8 mouse cellular contexts compared by ENCODE assay signal in the genomic region with DNA sequence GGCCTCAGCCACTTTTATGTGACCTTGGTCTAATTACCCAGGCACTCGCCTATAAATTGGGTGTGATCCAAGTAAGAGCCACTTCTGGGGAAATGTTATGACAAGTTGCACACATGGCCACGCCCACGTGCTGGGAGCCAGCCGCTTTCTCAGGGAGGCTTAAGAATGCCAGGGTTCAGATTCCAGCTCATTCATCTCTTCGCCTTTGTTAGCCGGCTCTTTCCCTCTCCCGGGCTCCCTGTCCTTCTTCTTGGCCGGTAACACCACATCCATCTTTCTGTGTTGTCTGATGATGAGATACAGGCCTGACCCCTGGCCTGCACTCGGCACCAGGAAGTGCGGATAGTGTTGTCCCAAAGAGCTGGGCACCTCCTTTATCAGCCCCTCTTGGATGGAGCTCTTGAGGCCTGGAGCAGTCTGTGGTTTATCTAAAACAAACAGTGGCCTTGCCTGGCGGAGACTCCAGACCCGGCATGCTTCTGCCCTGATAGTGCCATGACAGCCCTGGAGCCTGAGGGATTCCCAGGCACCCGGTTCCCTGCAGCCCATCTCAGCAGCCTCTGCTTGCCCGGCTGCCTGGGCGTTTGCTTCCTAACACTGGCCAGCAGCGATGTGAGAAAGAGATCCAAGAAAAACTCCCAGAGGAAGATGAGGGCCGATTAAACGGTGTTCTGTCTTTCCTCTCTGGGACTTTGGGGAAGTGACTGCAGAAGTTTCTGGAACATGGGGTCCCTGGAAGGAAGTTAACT.
DNase-seq lines count a peak whose midpoint lies in the region; ATAC-seq and TF ChIP-seq lines count a peak whose summit lies in the region.

No protein-coding gene starts in this region.

- WGBS in hindbrain, embryonic 13.5 days = 16% methylated on average over 18 of the region's 18 CpGs
- WGBS in limb, embryonic 12.5 days = 15% methylated on average over 18 of the region's 18 CpGs
- WGBS in midbrain, embryonic 13.5 days = 22% methylated on average over 18 of the region's 18 CpGs

- no peak for TF ChIP-seq POLR2A in testis, adult 2 months (IDR thresholded peaks at IDR 0.05; ENCODE audit: control insufficient read depth, low read depth, low read length)

- H3K27me3 ChIP-seq in hindbrain, embryonic 13.5 days = no peaks in the 10 kb centered on the region
- no peaks in the 10 kb centered on the region for H3K27me3 ChIP-seq in limb, embryonic 12.5 days
- H3K27me3 ChIP-seq in midbrain, embryonic 13.5 days = no peaks in the 10 kb centered on the region
- no peaks in the 10 kb centered on the region for H3K27me3 ChIP-seq in testis, adult 2 months (ENCODE audit: control insufficient read depth, insufficient read depth, low read length)

- peaks cover 31% of the 10 kb centered on the region for H3K36me3 ChIP-seq in hindbrain, embryonic 13.5 days
- peaks cover 57% of the 10 kb centered on the region for H3K36me3 ChIP-seq in limb, embryonic 12.5 days
- peaks cover 13% of the 10 kb centered on the region for H3K36me3 ChIP-seq in midbrain, embryonic 13.5 days
- no peaks in the 10 kb centered on the region for H3K36me3 ChIP-seq in testis, adult 2 months (ENCODE audit: control insufficient read depth, insufficient read depth, low read length)

- peak; percentile 70 for DNase-seq in MEL-GATA-1-ER (ENCODE audit: extremely low read depth, low read depth)
- DNase-seq in forelimb bud, embryonic 11.5 days (ENCODE audit: low read depth, low spot score) = peak; percentile 87
- no peak for DNase-seq in frontal cortex, postnatal 10 days (ENCODE audit: low spot score in 2 of 2)

- peak overlapping the region; percentile 20; the same call in 1 of the 2 replicates for H3K9ac ChIP-seq in hindbrain, embryonic 13.5 days
- 0 out of 2 replicates have a peak overlapping the region, but pooled peaks have one; percentile 31 for H3K9ac ChIP-seq in limb, embryonic 12.5 days (replicated peaks)
- no peak overlapping the region for H3K9ac ChIP-seq in midbrain, embryonic 13.5 days (replicated peaks)

- H3K27ac ChIP-seq in brown adipose tissue, adult 24 weeks (replicated peaks; ENCODE audit: low read depth, low read length) = peak overlapping the region; percentile 80
- peak overlapping the region; percentile 81 for H3K27ac ChIP-seq in hindbrain, embryonic 13.5 days
- H3K27ac ChIP-seq in limb, embryonic 12.5 days = peak overlapping the region; percentile 94
- H3K27ac ChIP-seq in midbrain, embryonic 13.5 days = peak overlapping the region; percentile 79
- H3K27ac ChIP-seq in testis, adult 2 months (ENCODE audit: control insufficient read depth, insufficient read depth, low read depth, low read length) = peak overlapping the region; percentile 51

- H3K4me3 ChIP-seq in brown adipose tissue, adult 24 weeks (ENCODE audit: insufficient read depth, low read depth, low read length) = no peak overlapping the region
- H3K4me3 ChIP-seq in hindbrain, embryonic 13.5 days = no peak overlapping the region
- H3K4me3 ChIP-seq in limb, embryonic 12.5 days (replicated peaks) = 0 out of 2 replicates have a peak overlapping the region, but pooled peaks have one; percentile 1
- H3K4me3 ChIP-seq in midbrain, embryonic 13.5 days (replicated peaks) = no peak overlapping the region
- H3K4me3 ChIP-seq in testis, adult 2 months (ENCODE audit: control insufficient read depth, low read depth, low read length) = no peak overlapping the region

- ATAC-seq in hindbrain, embryonic 13.5 days (ENCODE audit: low FRiP score) = 0 out of 2 replicates have a peak, but pooled peaks have one; percentile 24
- peak; percentile 33; the same call in 1 of the 2 replicates for ATAC-seq in limb, embryonic 12.5 days (ENCODE audit: insufficient number of reproducible peaks, insufficient read depth, low FRiP score, low TSS enrichment, low read depth)
- peak; percentile 49 for ATAC-seq in midbrain, embryonic 13.5 days

- no peak overlapping the region for H3K4me2 ChIP-seq in hindbrain, embryonic 13.5 days
- H3K4me2 ChIP-seq in limb, embryonic 12.5 days = peak overlapping the region; percentile 43
- H3K4me2 ChIP-seq in midbrain, embryonic 13.5 days (replicated peaks) = no peak overlapping the region

- no peaks in the 10 kb centered on the region; the same call in 1 of the 2 replicates for H3K9me3 ChIP-seq in hindbrain, embryonic 13.5 days
- peaks cover 6% of the 10 kb centered on the region; the same call in 1 of the 2 replicates for H3K9me3 ChIP-seq in limb, embryonic 12.5 days
- no peaks in the 10 kb centered on the region for H3K9me3 ChIP-seq in midbrain, embryonic 13.5 days

- no peak for TF ChIP-seq CTCF in testis, adult 2 months (IDR thresholded peaks at IDR 0.05; ENCODE audit: control insufficient read depth, insufficient read depth, insufficient replicate concordance, low read depth, low read length)

- peaks cover 26% of the 10 kb centered on the region for H3K4me1 ChIP-seq in brown adipose tissue, adult 24 weeks (ENCODE audit: control insufficient read depth, insufficient read depth, insufficient read length, low read length)
- peaks cover 55% of the 10 kb centered on the region for H3K4me1 ChIP-seq in hindbrain, embryonic 13.5 days (replicated peaks)
- peaks cover 61% of the 10 kb centered on the region for H3K4me1 ChIP-seq in limb, embryonic 12.5 days (replicated peaks)
- peaks cover 36% of the 10 kb centered on the region for H3K4me1 ChIP-seq in midbrain, embryonic 13.5 days (replicated peaks)
- peaks cover 11% of the 10 kb centered on the region for H3K4me1 ChIP-seq in testis, adult 2 months (ENCODE audit: control insufficient read depth, insufficient read depth, low read length)

Comparison
In these comparisons a context has a peak if more than half of its experiments do, and no peak if none do; other contexts are left out.
1. DNase-seq: peak in MEL-GATA-1-ER (single experiment) and forelimb bud, embryonic 11.5 days (single experiment); none in frontal cortex, postnatal 10 days (0 of 2).
2. Peak in every context shown above with its lines, with median percentiles within 50 percentile points of each other: H3K27ac ChIP-seq and ATAC-seq.